Mouse (Mus musculus) heart, embryonic 13.5 days (tissue): Measurements from ENCODE around the gene Pam. TPM values are rescaled to one million over a fixed set of nuclear protein-coding genes. Genes with fewer than 3 reads are reported as not detected.
"Not testable (repeated sequence)": the region's sequence is repeated elsewhere in the genome, so short reads cannot be mapped to it uniquely, and the experiment has no call there.

Source experiments
- ATAC-seq: fragments of 200-750 bp; cut with Nextera tagmentation; 2 replicates; pipeline ENCODE4 v1.8.0; 2017; ENCODE audit warnings: moderate TSS enrichment; ENCODE audit not compliant: insufficient number of reproducible peaks, low FRiP score, low TSS enrichment; ENCODE audit errors: extremely low read depth
- H3K27ac ChIP-seq: fragments of 300-500 bp; sonication (generic); replicated peaks from 2 replicates; pipeline ENCODE4 v1.5.1; 2015; ENCODE audit warnings: moderate library complexity, mild to moderate bottlenecking, inconsistent platforms
- H3K27me3 ChIP-seq: fragments of 300-500 bp; sonication (generic); replicated peaks from 2 replicates; pipeline ENCODE4 v1.6.1; 2015; ENCODE audit warnings: mild to moderate bottlenecking, inconsistent platforms
- H3K36me3 ChIP-seq: fragments of 300-500 bp; sonication (generic); 2 replicates; pipeline ENCODE4 v1.6.1; 2015; ENCODE audit warnings: mild to moderate bottlenecking, inconsistent platforms
- H3K4me1 ChIP-seq: fragments of 300-500 bp; sonication (generic); 2 replicates; pipeline ENCODE4 v1.6.1; 2015; ENCODE audit warnings: inconsistent platforms
- H3K4me2 ChIP-seq: fragments of 300-500 bp; sonication (generic); 2 replicates; pipeline ENCODE4 v1.6.1; 2015; ENCODE audit warnings: inconsistent platforms, mild to moderate bottlenecking, moderate library complexity
- H3K4me3 ChIP-seq: fragments of 300-500 bp; sonication (generic); 2 replicates; pipeline ENCODE4 v1.5.1; 2015; ENCODE audit warnings: moderate library complexity, mild to moderate bottlenecking, inconsistent platforms
- H3K9ac ChIP-seq: fragments of 300-500 bp; sonication (generic); 2 replicates; pipeline ENCODE4 v1.6.1; 2015; ENCODE audit warnings: inconsistent platforms, mild to moderate bottlenecking, moderate library complexity
- H3K9me3 ChIP-seq: fragments of 300-500 bp; sonication (generic); 2 replicates; pipeline ENCODE4 v1.6.1; 2016; ENCODE audit warnings: inconsistent platforms
- WGBS: fragments of 180-500 bp; shearing (Covaris S2); methylation state at CpG from one replicate; pipeline ENCODE4 v1.1.7; 2015; ENCODE audit warnings: mixed read lengths; 5-methylcytosine and 5-hydroxymethylcytosine counted together
- polyA plus RNA-seq: library from polyadenylated mRNA; unstranded; fragments of >200 nt; fragmentation: Nextera tagmentation; extraction: Ambion mirVana; gene quantifications from 2 replicates; pipeline ENCODE4 v1.2.1, GENCODE M21; 2015

Gene Pam
- polyA plus RNA-seq, 1 experiment from 2014 or later, result 340 TPM

DNA sequence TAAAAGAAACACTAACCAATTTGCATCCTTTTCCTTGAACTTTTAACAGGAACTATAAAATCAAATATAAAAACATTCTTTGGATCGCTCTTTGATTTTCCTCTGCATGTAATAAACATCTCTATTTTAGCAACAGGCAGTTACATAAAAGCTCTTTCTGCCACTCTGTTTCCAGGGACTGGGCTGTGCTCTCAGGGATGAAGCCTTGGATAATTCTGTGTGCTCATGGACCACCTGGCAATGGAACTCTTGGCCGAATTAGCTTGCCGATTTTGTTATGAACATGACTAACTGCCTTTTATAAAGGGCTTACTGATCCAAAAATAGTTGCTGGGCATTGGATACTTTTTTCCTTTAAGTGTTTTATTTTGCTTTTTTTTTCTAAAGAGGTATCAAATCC lies 134.8 kb downstream of the Pam start:
- Histone ChIP-seq H3K27ac (no peak overlapping the region), H3K9me3 (no peaks in the 10 kb centered on the region), H3K36me3 (peaks cover 34% of the 10 kb centered on the region), H3K27me3 (no peaks in the 10 kb centered on the region), H3K9ac (no peak overlapping the region), H3K4me2 (no peak overlapping the region), H3K4me1 (peaks cover 55% of the 10 kb centered on the region), H3K4me3 (no peak overlapping the region)
- WGBS, result 84% methylated on average over 3 of the region's 3 CpGs
- ATAC-seq, result no peak

DNA sequence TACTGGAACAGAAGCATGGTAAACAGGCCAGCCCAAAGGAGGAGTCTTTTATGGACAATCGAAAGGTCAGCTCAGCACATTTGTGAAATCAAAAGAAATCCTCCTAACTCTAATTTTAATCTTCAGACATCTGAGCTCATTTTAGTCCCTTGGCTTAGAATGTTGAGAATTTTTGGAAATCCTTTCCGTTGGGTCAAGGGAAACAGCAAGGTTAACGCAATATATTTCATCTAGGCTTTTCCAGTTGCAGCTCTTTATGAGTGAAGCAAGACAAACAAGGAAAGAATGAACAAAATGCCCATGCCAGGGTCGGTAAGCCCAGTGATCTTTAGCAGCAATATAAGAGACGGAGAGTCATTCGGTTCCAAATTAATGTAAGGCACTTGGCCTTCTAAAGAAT lies 135.3 kb downstream of the Pam start:
- peaks cover 56% of the 10 kb centered on the region for H3K4me1 ChIP-seq
- H3K9ac ChIP-seq, result no peak overlapping the region
- H3K36me3 ChIP-seq, result peaks cover 34% of the 10 kb centered on the region
- no peaks in the 10 kb centered on the region for H3K9me3 ChIP-seq
- no peak for ATAC-seq
- H3K4me2 ChIP-seq, result no peak overlapping the region
- H3K4me3 ChIP-seq, result no peak overlapping the region
- no peak overlapping the region for H3K27ac ChIP-seq
- WGBS, result 91% methylated on average over 6 of the region's 6 CpGs
- no peaks in the 10 kb centered on the region for H3K27me3 ChIP-seq

DNA sequence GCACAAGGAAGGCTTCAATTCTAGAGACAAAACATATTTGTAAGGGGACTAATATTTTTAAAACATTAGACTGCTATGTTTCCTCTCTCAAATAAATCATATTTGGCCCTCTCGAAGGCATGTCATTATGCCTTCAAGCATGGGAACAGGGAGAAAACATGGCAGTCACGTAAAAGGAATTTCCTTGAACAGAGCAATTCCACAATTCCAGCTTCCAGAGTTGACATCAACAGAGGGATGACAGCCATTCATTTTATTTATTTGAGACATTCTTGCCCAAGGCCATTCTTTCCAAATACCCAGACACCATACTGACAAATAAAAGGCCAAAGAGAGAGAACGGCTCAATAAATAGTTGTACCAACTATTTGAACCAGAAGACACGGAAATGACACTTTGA lies 136.7 kb downstream of the Pam start:
- ATAC-seq, result no peak
- 86% methylated on average over 4 of the region's 4 CpGs for WGBS
- Histone ChIP-seq H3K27ac (no peak overlapping the region), H3K36me3 (peaks cover 29% of the 10 kb centered on the region), H3K9me3 (no peaks in the 10 kb centered on the region), H3K4me1 (peaks cover 51% of the 10 kb centered on the region), H3K4me3 (no peak overlapping the region), H3K4me2 (no peak overlapping the region), H3K9ac (no peak overlapping the region), H3K27me3 (no peaks in the 10 kb centered on the region)

DNA sequence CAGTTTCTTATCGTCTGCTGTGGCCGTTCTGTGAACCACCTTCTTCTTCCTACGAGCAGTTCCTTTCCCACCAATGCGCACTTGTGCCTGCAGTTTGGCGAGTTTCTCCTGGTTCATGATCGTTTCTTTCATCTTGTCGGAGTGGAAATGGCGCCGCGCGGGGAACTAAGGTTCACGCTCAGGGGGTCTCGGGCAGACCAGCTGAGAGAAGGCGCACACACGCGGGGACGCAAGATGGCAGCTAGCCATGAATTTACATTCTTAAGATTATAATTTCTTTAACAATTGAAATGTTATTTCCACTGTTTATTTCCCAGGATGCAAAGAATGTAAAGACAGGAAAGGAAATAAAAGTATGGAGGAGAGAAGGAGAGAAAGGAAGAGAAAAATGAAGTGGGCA lies 146.2 kb downstream of the Pam start:
- H3K27me3 ChIP-seq, H3K27ac ChIP-seq, H3K36me3 ChIP-seq, H3K4me2 ChIP-seq, ATAC-seq, H3K9me3 ChIP-seq, H3K4me3 ChIP-seq, H3K4me1 ChIP-seq, H3K9ac ChIP-seq: not testable (repeated sequence)
- WGBS, result 79% methylated on average over 17 of the region's 17 CpGs

DNA sequence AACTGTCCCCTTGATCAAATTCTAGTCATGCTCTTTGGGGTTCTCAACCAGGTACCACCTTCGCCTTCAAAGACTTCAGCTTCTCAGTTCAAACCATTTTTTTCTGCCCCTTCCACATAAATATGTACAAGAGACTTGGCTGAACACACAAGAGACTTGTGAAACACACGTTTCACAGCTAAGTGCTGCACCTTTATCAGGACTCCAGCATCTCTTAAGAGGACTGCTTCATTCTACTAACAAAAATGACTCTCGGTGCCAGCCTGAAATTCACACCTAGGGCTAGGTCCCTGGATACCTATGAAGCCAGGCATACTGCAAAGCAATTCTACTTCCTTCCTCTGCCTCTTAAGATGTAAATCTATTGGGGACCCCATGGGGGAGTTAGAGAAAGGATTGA lies 148.3 kb downstream of the Pam start:
- ATAC-seq, result no peak
- peaks cover 3% of the 10 kb centered on the region for H3K36me3 ChIP-seq
- WGBS, result 65% methylated on average over 3 of the region's 3 CpGs

DNA sequence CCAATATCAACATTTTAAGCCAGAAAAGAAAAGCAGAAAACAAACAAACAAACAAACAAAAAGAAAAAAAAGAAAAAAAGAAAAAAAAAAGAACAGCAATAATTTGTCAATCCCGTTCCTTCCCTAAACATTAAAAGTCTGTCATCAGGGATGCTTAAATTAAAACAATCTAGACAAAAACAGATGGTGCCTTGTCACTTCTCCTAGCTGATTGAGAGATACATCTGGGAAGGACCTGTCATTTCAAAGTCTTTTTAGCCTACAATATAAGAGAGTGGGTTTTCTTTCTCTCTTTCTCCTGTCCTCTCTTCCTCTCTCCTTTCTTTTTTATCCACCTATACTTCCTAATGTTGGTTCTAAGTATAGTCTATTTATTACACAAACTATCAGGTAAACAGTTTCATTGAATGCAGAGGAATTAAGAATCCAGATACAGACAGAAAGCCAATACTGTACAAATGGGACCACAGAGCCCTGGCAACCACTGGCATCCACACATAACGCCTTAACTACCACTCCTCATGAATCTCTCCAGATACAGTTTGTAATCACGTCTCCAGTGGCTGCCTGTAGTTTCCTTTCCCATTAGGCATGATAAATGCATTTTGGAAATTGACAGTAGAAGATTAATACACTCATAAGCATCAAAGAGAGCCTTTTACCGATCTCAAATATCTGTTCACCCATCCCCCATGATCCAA lies 151.4 kb downstream of the Pam start:
- Histone ChIP-seq H3K9ac (no peak overlapping the region), H3K9me3 (no peaks in the 10 kb centered on the region), H3K4me2 (no peak overlapping the region), H3K36me3 (peaks cover 8% of the 10 kb centered on the region), H3K27me3 (no peaks in the 10 kb centered on the region), H3K4me1 (peaks cover 4% of the 10 kb centered on the region; the same call in 1 of the 2 replicates), H3K27ac (no peak overlapping the region), H3K4me3 (no peak overlapping the region)
- WGBS, result 71% methylated on average over 4 of the region's 4 CpGs
- no peak for ATAC-seq

More for the DNA sequence above, 148.3 kb downstream of the Pam start:
- no peak overlapping the region for H3K27ac ChIP-seq
- H3K4me2 ChIP-seq, result no peak overlapping the region
- no peak overlapping the region for H3K4me3 ChIP-seq
- no peaks in the 10 kb centered on the region for H3K9me3 ChIP-seq
- no peaks in the 10 kb centered on the region for H3K27me3 ChIP-seq
- H3K9ac ChIP-seq, result no peak overlapping the region
- H3K4me1 ChIP-seq, result peaks cover 4% of the 10 kb centered on the region; the same call in 1 of the 2 replicates

DNA sequence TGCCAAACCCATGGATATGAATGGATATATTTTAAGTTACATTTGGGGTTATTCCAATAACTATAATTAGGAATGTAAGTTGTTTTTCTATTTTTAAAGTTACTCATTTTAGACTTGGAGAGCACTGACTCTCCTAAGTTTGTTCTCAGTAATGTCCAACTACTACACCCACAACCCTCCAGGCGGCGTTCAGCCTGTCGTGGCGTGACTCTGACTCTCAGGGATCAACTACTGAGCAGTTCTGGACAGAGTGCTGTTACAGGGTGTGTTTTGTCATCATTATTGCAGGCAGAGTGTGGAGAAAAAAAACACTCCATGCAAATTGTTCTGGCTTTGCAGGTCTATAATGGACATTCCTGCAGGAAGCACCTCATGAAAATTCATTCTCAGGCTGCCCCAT lies 152.0 kb downstream of the Pam start:
- Histone ChIP-seq H3K27ac (no peak overlapping the region), H3K27me3 (no peaks in the 10 kb centered on the region), H3K9ac (no peak overlapping the region), H3K9me3 (no peaks in the 10 kb centered on the region), H3K4me1 (peaks cover 5% of the 10 kb centered on the region), H3K4me2 (no peak overlapping the region), H3K36me3 (peaks cover 8% of the 10 kb centered on the region), H3K4me3 (no peak overlapping the region)
- 89% methylated on average over 4 of the region's 4 CpGs for WGBS
- no peak for ATAC-seq

DNA sequence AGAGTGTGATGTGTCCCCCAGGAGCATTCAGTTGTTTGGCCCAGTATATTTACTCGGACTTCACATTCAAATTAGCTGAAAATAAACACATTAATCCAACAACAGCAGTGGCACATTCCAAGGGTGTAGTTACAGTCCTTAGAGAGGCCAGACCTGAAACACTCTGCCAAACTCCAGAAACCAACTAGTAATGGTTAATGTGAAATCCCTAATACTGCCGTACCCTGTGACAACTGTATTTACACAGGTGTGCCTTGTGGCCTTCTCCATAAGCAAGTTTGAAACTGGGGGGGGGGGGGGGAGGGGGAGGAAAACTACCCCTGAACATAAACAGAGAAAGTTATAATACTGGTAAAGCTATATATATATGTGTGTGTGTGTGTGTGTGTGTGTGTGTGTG lies 152.5 kb downstream of the Pam start:
- H3K9me3 ChIP-seq, result no peaks in the 10 kb centered on the region
- ATAC-seq, result no peak
- no peak overlapping the region for H3K4me2 ChIP-seq
- H3K4me1 ChIP-seq, result peaks cover 9% of the 10 kb centered on the region
- H3K4me3 ChIP-seq, result no peak overlapping the region
- 69% methylated on average over 2 of the region's 2 CpGs for WGBS
- H3K27ac ChIP-seq, result no peak overlapping the region
- no peak overlapping the region for H3K9ac ChIP-seq
- H3K36me3 ChIP-seq, result peaks cover 8% of the 10 kb centered on the region
- H3K27me3 ChIP-seq, result no peaks in the 10 kb centered on the region

DNA sequence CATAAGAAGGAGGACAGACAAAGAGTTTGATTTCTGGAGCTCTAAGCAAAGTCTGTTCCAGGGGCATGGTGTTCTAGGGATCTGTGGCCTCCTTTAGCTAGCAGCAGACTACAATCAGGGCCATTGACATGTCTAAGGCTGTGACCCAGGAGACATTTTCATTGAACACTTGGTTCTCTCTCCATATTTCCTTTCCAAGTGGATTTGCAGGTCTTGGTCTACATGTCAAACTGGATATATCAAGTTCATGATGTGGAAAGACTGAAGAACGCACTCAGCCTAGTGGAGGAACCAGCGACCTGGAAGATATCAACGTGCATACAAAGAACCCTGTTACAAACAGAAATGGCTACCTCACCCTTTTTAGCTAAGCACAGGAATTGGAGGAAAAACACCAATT lies 156.9 kb downstream of the Pam start:
- 86% methylated on average over 3 of the region's 3 CpGs for WGBS
- Histone ChIP-seq H3K4me2 (no peak overlapping the region), H3K4me1 (peaks cover 8% of the 10 kb centered on the region), H3K9me3 (no peaks in the 10 kb centered on the region), H3K36me3 (peaks cover 16% of the 10 kb centered on the region), H3K9ac (no peak overlapping the region), H3K4me3 (no peak overlapping the region), H3K27me3 (no peaks in the 10 kb centered on the region), H3K27ac (no peak overlapping the region)
- ATAC-seq, result no peak

DNA sequence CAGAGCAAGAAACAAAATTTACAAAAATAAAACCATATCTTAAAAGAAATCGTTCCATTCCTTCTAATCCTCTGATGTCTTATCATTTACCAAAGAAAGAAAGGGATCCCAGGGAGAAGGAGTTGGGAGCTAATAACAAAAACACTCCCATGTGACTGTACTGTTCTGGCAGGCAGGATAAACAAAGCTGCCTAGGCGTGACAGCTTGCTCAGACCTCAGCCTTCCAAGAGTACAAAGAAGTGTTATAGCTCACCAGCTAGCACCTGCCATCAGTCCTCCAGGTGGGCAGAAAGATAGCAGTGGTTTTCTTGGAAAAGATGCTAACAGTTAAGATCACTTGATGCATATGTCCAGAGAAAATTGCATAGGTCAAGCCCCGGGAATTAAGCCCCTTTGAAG lies 157.4 kb downstream of the Pam start:
- no peak overlapping the region for H3K4me3 ChIP-seq
- no peaks in the 10 kb centered on the region for H3K9me3 ChIP-seq
- H3K4me1 ChIP-seq, result peaks cover 5% of the 10 kb centered on the region
- 47% methylated on average over 3 of the region's 3 CpGs for WGBS
- no peak overlapping the region for H3K27ac ChIP-seq
- H3K4me2 ChIP-seq, result no peak overlapping the region
- no peak for ATAC-seq
- peaks cover 19% of the 10 kb centered on the region for H3K36me3 ChIP-seq
- H3K27me3 ChIP-seq, result no peaks in the 10 kb centered on the region
- H3K9ac ChIP-seq, result no peak overlapping the region

DNA sequence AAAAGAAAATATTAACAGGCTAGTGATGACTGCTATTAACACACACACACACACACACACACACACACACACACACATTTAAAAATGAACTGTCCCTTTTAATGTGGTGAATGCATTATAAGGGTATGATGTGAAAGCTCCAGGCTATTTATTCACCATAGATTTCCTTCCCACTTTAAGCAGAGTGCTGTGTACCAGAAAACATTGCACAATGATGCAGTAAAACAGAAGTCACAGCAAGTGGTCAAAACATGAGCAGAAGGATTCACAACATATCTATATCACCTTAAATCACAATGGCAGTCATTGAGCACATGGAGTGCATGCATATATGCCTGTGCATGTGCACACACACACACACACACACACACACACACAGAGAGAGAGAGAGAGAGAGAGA lies 160.5 kb downstream of the Pam start:
- no peak overlapping the region for H3K4me2 ChIP-seq
- H3K9ac ChIP-seq, result no peak overlapping the region
- H3K4me3 ChIP-seq, result no peak overlapping the region
- H3K4me1 ChIP-seq, result peaks cover 5% of the 10 kb centered on the region
- no peak overlapping the region for H3K27ac ChIP-seq
- no peaks in the 10 kb centered on the region for H3K27me3 ChIP-seq
- H3K9me3 ChIP-seq, result no peaks in the 10 kb centered on the region
- peaks cover 17% of the 10 kb centered on the region for H3K36me3 ChIP-seq
- no peak for ATAC-seq

DNA sequence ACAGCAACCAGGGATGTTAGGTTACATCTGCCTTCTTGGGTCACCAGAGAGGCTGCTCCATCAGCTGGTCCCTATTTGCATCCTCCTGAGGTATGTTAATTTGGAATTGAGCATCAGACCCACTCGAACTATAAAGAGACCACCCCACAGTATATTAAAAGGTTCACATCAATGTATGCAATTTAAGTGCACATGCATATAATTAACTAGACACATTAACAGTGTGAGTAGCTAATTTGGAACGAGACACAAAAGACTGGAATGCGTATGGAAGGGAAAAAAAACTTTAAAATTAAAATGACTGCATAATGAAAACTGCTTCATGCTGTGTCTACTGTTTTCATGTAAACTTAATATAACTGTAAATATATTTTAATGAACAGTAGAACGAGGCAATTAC lies 164.2 kb downstream of the Pam start:
- Histone ChIP-seq H3K9ac (no peak overlapping the region), H3K9me3 (no peaks in the 10 kb centered on the region), H3K27me3 (no peaks in the 10 kb centered on the region), H3K4me3 (no peak overlapping the region), H3K27ac (no peak overlapping the region), H3K36me3 (peaks cover 20% of the 10 kb centered on the region), H3K4me2 (no peak overlapping the region), H3K4me1 (peaks cover 18% of the 10 kb centered on the region)
- WGBS, result 84% methylated on average over 4 of the region's 4 CpGs
- ATAC-seq, result no peak
